Mouse (Mus musculus) spleen, adult 2 months (tissue): ENCODE data around the gene Olfr536.

Experiments used
- CTCF ChIP-seq: fragments of 200-500 bp; IDR thresholded peaks from 2 replicates; pipeline ENCODE4 v1.5.1; 2011; ENCODE audit warnings: mild to moderate bottlenecking, inconsistent platforms; ENCODE audit not compliant: insufficient read depth, insufficient read length, insufficient replicate concordance; ENCODE audit errors: extremely low read depth
- POLR2A ChIP-seq: fragments of 200-500 bp; IDR thresholded peaks from 2 replicates; pipeline ENCODE4 v1.6.1; 2011; ENCODE audit warnings: low read depth, low read length, inconsistent platforms

- no peak for TF ChIP-seq CTCF
- TF ChIP-seq POLR2A, result no peak
Measured at GRCm38 (mm10) chr7:140539746-140540145, 32.5 kb upstream of the Olfr536 start.
